Comparison of ENCODE assay signal across 24 mouse cellular contexts in genomic region chr16:25024591-25024990, GRCm38 (mm10).
DNase-seq lines count a peak whose midpoint lies in the region; ATAC-seq and TF ChIP-seq lines count a peak whose summit lies in the region.
"Had no signal": no experiment of that assay in that cellular context is flagged by ENCODE, and none has a peak within 500 bp of the region (broad histone marks: within the 10 kb centered on the region; RNA-seq: fewer than 3 reads in every experiment).

No protein-coding gene starts in this region.

- WGBS in lung, postnatal 0 days, result 79% methylated on average over 3 of the region's 3 CpGs

- TF ChIP-seq EP300 in lung, postnatal 0 days (IDR thresholded peaks at IDR 0.05), result no peak

- ATAC-seq in lung, postnatal 0 days, result no peak
- peak; percentile 72 for ATAC-seq in activated CD4-positive, CD25-positive, alpha-beta regulatory T cell, adult 4 months
- peak; percentile 83 for ATAC-seq in inflammation-experienced regulatory T-cells, adult 6 months
- ATAC-seq in neutrophil, adult 5-6 weeks (ENCODE audit: extremely low read depth, insufficient number of reproducible peaks, low FRiP score, poor library complexity, severe bottlenecking), result peak; percentile 41; the same call in 1 of the 2 replicates
- ATAC-seq: forebrain, postnatal 0 days; hindbrain, postnatal 0 days; liver, embryonic 12.5 days; midbrain, embryonic 15.5 days had no signal

- H3K27me3 ChIP-seq in lung, postnatal 0 days (replicated peaks; ENCODE audit: insufficient read depth, low read length), result no peaks in the 10 kb centered on the region
- H3K27me3 ChIP-seq: liver, embryonic 12.5 days had no signal

- H3K9me3 ChIP-seq in lung, postnatal 0 days (ENCODE audit: low read length), result no peaks in the 10 kb centered on the region
- H3K9me3 ChIP-seq: heart, embryonic 15.5 days; limb, embryonic 10.5 days; liver, embryonic 12.5 days; midbrain, embryonic 15.5 days had no signal

- H3K27ac ChIP-seq in lung, postnatal 0 days (ENCODE audit: low read length), result no peak overlapping the region
- H3K27ac ChIP-seq: heart, embryonic 15.5 days; hindbrain, postnatal 0 days; layer of hippocampus, adult 2 months; limb, embryonic 10.5 days; liver, embryonic 12.5 days; midbrain, embryonic 15.5 days had no signal

- no peak overlapping the region for H3K4me2 ChIP-seq in lung, postnatal 0 days (replicated peaks; ENCODE audit: low read depth, low read length)
- H3K4me2 ChIP-seq: heart, embryonic 15.5 days; liver, embryonic 12.5 days; midbrain, embryonic 15.5 days had no signal

- no peak overlapping the region for H3K9ac ChIP-seq in lung, postnatal 0 days (replicated peaks; ENCODE audit: low read depth)
- H3K9ac ChIP-seq: forebrain, postnatal 0 days; heart, embryonic 15.5 days; liver, embryonic 12.5 days; midbrain, embryonic 15.5 days had no signal

- H3K4me3 ChIP-seq in lung, postnatal 0 days (ENCODE audit: low read depth, low read length), result no peak overlapping the region
- H3K4me3 ChIP-seq: heart, embryonic 15.5 days; layer of hippocampus, adult 2 months; limb, embryonic 10.5 days; liver, embryonic 12.5 days; midbrain, embryonic 15.5 days had no signal

- no peaks in the 10 kb centered on the region for H3K36me3 ChIP-seq in lung, postnatal 0 days (ENCODE audit: insufficient read depth, low read length)
- H3K36me3 ChIP-seq: heart, embryonic 15.5 days; limb, embryonic 10.5 days; liver, embryonic 12.5 days; midbrain, embryonic 15.5 days had no signal

- H3K4me1 ChIP-seq in lung, postnatal 0 days (ENCODE audit: insufficient read depth, low read depth, low read length), result no peaks in the 10 kb centered on the region
- H3K4me1 ChIP-seq: liver, embryonic 12.5 days; midbrain, embryonic 15.5 days had no signal

- DNase-seq in lung, postnatal 0 days (ENCODE audit: low spot score), result peak; percentile 28
- DNase-seq in lung, postnatal 25 days (ENCODE audit: low spot score), result no peak
- DNase-seq in right cerebral cortex, postnatal 4 days, result no peak
- no peak for DNase-seq in cerebellum, postnatal 25 days
- no peak for DNase-seq in cerebellum, postnatal 14 days
- DNase-seq: adrenal gland, postnatal 14 days; cerebellum, adult 9-10 months; embryo, embryonic 11 days; forebrain, postnatal 0 days; heart, postnatal 4 days; kidney, adult 18-20 months; kidney, postnatal 10 days; layer of hippocampus, postnatal 36 days; lung, adult 2 months; right cerebral cortex, postnatal 25 days had no signal

- TF ChIP-seq CTCF in lung, postnatal 0 days (IDR thresholded peaks at IDR 0.05), result no peak
